Mouse (Mus musculus) gastrocnemius, postnatal 36 days (tissue): ENCODE results near the gene St5. TPM values are rescaled to one million over a fixed set of nuclear protein-coding genes. Genes with fewer than 3 reads are reported as not detected.

ENCODE experiments used
- DNase-seq, 2 experiments: peaks; one replicate each; pipeline ENCODE4 v3.0.0; 2022
- intact Hi-C: fragments of 180-260 bp; cut with DNase I; formaldehyde crosslinking; loops from one replicate; pipeline ENCODE4 v1.15.1; 2025
- total RNA-seq, 2 experiments: library from RNA; stranded (reverse); gene quantifications; 2 replicates each; pipeline ENCODE4 v1.2.3; 2021

St5 gene
- total RNA-seq, 2 experiments from 2014 or later = 6.7 to 6.9 TPM

DNA sequence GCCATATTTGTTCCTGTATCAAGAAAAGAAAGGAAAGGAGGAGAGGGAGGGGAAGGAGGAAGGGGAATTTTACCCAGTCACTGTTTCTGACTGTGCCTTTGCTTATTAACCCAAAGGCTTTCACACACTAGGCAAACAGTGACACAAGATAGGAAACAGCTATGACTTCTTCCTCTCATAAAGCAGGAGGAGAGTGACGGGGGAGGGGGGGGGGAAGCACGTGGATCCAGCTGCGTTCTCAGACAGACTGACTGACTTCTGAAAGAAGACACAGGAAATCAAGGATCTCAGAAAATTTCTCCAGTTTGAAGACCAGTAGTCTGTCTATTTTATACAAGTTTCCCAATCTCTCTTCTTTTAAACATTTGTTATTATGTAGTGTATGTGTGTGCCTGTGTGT, 56.8 kb downstream of the St5 start:
- intact Hi-C loops = no loop called here
- DNase-seq = no peak

DNA sequence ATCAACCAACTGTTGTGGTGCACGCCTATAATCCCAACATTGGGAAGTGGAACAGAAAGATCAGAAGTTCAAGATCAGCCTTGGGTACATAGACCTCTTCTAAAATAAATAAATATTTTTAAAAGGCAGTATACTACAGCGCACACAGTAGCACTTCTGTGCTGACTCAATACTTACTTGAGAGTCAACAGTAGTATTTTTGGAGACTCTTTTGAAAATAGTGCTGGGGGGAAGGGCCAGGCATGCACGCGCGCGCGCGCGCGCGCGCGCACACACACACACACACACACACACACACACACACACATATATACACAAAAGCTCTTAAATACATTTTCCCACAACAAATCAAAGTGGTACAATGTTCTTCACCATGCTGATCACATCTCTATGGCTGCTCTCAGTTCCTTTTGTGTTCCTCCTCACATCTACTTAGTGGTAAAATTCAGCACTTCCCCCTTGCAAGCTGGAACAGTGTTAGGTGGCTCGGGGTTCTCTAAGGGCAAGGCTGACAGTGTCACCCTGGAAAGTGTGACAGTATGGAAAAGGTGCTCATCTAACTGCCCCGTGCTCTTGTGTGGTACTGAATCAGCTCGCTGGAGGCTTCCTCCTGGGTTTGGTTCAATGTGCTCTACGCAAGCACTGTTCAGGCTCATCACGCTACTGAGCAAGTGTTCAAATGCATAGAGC, 60.0 kb downstream of the St5 start:
- no peak for DNase-seq

GRCm38 (mm10) chr7:109641963-109642362, 61.4 kb downstream of the St5 start:
- DNase-seq = no peak
- intact Hi-C loops = no loop called here

More for the DNA sequence above, 60.0 kb downstream of the St5 start:
- intact Hi-C loops = no loop called here

GRCm38 (mm10) chr7:109641102-109641501, 62.3 kb downstream of the St5 start:
- intact Hi-C loops = no loop called here
- DNase-seq = no peak

GRCm38 (mm10) chr7:109637391-109637790, 66.0 kb downstream of the St5 start:
- intact Hi-C loops = no loop called here
- no peak for DNase-seq

DNA sequence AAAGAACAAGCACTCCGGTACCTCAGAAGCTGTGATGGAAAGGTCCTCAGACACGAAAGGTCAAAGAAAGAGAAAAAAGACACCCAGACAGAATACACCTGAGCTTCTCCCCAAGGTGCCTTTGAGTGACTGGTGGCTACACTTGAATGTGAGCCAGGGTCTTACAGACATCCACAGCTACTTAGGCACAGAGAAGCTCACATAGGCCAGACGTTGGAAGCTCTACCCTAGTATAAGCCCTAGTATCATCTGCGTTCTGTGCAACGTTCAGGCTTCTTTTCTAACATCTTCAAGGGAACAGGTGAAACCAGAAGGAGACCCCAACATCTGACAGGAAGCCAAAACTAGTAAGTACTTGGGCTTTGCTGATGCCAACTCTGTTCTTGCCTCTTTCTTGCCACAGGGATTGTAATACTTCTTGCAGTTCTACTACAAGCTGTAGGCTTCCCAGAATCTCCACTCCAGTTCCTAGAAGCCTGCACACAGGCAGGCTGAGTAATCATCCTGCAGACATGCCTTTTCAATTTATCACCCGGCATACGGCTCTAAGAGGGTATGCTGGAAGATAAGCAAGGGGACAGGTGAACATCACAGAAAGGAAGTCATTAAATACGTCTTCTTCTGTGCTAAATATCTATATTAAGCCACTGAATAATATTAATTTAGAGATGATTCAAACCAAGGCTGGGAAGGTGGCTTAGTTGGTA, 67.2 kb downstream of the St5 start:
- no peak for DNase-seq
- intact Hi-C loops = no loop called here

GRCm38 (mm10) chr7:109633404-109634085, 69.9 kb downstream of the St5 start:
- intact Hi-C loops = no loop called here
- DNase-seq = no peak

DNA sequence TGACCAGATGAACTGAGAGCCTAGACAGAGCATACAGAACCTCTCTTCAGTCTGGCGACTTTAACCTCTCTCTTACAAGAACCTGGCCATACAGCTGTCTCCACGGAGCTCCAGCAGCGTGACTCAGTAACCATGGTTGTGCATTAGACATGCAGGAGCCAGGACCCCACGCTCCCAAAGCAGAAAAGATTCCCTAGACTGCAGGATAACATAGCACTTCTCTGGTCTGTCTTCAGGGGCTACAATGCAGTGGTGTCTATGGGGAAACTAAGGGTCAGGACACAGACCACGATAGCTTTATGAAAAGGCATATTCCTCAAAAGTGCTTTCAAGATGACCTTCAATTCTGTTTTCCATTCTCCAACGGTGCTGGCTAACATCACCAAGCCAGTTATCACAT, 72.1 kb downstream of the St5 start:
- intact Hi-C loops = no loop called here
- DNase-seq = no peak

GRCm38 (mm10) chr7:109629871-109630778, 73.3 kb downstream of the St5 start:
- intact Hi-C loops = no loop called here

GRCm38 (mm10) chr7:109628935-109629609, 74.3 kb downstream of the St5 start:
- intact Hi-C loops = no loop called here
- DNase-seq = no peak

More at GRCm38 (mm10) chr7:109629871-109630778, 73.3 kb downstream of the St5 start:
- DNase-seq = no peak

GRCm38 (mm10) chr7:109627851-109628250, 75.6 kb downstream of the St5 start:
- intact Hi-C loops = no loop called here
- no peak for DNase-seq

DNA sequence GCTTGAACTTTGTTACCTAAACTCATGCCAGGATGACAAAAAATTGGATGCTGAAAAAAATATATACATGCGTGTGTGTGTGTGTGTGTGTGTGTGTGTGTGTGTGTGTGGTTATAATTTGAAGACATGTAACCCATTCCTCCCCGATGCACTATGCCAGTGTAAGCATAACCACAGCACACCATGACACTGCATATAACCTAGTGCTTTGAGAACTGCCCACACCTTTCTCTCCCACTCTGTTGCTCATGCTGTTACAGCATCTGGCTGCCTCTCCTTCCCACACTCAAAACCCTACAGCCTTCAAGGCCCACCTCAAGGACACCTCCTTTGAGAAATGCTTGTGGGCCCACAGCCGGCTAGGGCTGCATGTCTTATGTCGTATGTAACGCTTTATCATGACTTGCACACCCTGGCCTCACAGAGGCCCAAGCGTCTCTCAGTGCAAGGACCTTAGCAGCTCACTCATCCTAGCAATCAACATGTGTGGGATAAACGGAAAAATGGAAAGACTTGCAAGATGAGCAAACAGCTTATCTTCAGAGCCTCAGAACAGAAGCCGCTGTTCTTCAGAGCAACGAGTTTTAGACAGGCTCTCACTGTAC, 81.1 kb downstream of the St5 start:
- no peak for DNase-seq
- intact Hi-C loops = no loop called here

DNA sequence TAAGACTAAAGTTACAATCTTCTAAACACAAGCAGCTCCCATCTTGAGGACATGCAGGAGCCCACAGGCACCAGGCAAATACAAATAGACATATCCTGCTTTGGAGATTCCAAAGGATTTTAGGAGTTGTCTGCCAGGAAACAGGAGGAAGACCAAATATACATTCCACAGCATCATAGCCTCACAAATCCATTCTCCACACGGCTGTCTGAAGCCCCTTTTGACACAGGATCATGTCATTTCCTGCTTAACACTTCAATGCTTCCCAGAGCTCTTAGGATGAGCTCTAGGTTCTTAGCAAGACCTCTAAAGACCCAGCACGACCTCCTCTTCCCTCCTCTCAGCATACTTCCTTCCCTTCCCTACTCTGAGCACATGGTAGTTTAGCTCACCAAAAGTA, 82.4 kb downstream of the St5 start:
- intact Hi-C loops = no loop called here
- DNase-seq = no peak

DNA sequence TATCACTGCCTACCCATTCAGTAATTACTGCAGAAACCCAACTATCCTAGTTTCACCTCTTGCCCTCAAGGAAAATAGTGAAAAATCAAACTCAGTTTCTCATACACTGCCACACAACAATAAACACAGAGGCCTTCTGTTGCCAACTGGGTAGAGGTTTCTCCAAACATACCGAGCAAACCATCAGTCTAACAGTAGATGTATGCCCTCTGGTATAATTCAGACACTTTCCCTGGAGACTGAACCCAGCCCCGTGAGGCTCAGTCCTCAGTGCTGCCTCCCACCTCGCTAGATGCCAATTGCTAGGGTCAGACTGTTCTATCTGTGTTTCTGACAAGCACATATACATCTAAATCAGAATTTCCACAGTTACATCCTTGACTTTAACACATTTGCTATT, 83.1 kb downstream of the St5 start:
- intact Hi-C loops = no loop called here
- no peak for DNase-seq

- intact Hi-C loops = loop anchor here (2.0 kb wide), 1 partner anchor 90 kb away; no protein-coding TSS in a partner anchor
- peak; percentile 62 to 70 for DNase-seq
Measured at GRCm38 (mm10) chr7:109618721-109619120, 84.7 kb downstream of the St5 start.

- DNase-seq = peak in 1 of 2 experiments; percentile 63
- intact Hi-C loops = loop anchor here (2.0 kb wide), 1 partner anchor 89 kb away; no protein-coding TSS in a partner anchor
Measured at GRCm38 (mm10) chr7:109617838-109618237, 85.6 kb downstream of the St5 start.

GRCm38 (mm10) chr7:109616034-109616979, 87.1 kb downstream of the St5 start:
- intact Hi-C loops = no loop called here
- peak; percentile 60 to 69 for DNase-seq

- intact Hi-C loops = no loop called here
- DNase-seq = no peak
Measured at GRCm38 (mm10) chr7:109615601-109616000, 87.8 kb downstream of the St5 start.
